ENCODE assay signal across 9 mouse cellular contexts in genomic region chr13:98813167-98813566, GRCm38 (mm10). TPM values are rescaled to one million over a fixed set of nuclear protein-coding genes. Genes with fewer than 3 reads are reported as not detected.
DNase-seq lines count a peak whose midpoint lies in the region; ATAC-seq and TF ChIP-seq lines count a peak whose summit lies in the region.
"Had no signal": no experiment of that assay in that cellular context is flagged by ENCODE, and none has a peak within 500 bp of the region (broad histone marks: within the 10 kb centered on the region; RNA-seq: fewer than 3 reads in every experiment).

No protein-coding gene starts in this region.

- no peak overlapping the region for H3K9ac ChIP-seq in liver, adult 2 months (ENCODE audit: low read depth, low read length)
- no peak overlapping the region for H3K9ac ChIP-seq in forebrain, embryonic 13.5 days
- 0 out of 2 replicates have a peak overlapping the region, but pooled peaks have one; percentile 21 for H3K9ac ChIP-seq in limb, embryonic 13.5 days
- H3K9ac ChIP-seq in neural tube, embryonic 13.5 days = 0 out of 2 replicates have a peak overlapping the region, but pooled peaks have one; percentile 2

- no peak overlapping the region for H3K27ac ChIP-seq in liver, adult 2 months (replicated peaks; ENCODE audit: insufficient read depth, low read depth, low read length)
- no peak overlapping the region for H3K27ac ChIP-seq in forebrain, embryonic 13.5 days
- H3K27ac ChIP-seq in limb, embryonic 13.5 days = no peak overlapping the region
- no peak overlapping the region for H3K27ac ChIP-seq in neural tube, embryonic 13.5 days (replicated peaks)

- H3K27me3 ChIP-seq in liver, adult 2 months (ENCODE audit: control insufficient read depth, insufficient read depth, low read length) = no peaks in the 10 kb centered on the region
- H3K27me3 ChIP-seq in forebrain, embryonic 13.5 days = no peaks in the 10 kb centered on the region
- no peaks in the 10 kb centered on the region for H3K27me3 ChIP-seq in limb, embryonic 13.5 days
- no peaks in the 10 kb centered on the region for H3K27me3 ChIP-seq in neural tube, embryonic 13.5 days

- no peak for DNase-seq in liver, adult 2 months (ENCODE audit: extremely low read depth, low read depth, low spot score)
- DNase-seq in liver = no peak
- no peak for DNase-seq in thymus, postnatal 14 days
- DNase-seq in cerebellum, adult 9-10 months = no peak
- DNase-seq in right cerebral cortex, adult 2 months (ENCODE audit: low spot score in 2 of 2) = no peak
- DNase-seq: cerebellum, postnatal 25 days had no signal

- no peaks in the 10 kb centered on the region for H3K9me3 ChIP-seq in forebrain, embryonic 13.5 days (replicated peaks)
- no peaks in the 10 kb centered on the region for H3K9me3 ChIP-seq in limb, embryonic 13.5 days
- no peaks in the 10 kb centered on the region for H3K9me3 ChIP-seq in neural tube, embryonic 13.5 days

- peaks cover 7% of the 10 kb centered on the region for H3K4me1 ChIP-seq in liver, adult 2 months (ENCODE audit: control insufficient read depth, insufficient read depth, low read length)
- H3K4me1 ChIP-seq in forebrain, embryonic 13.5 days = peaks cover 17% of the 10 kb centered on the region
- H3K4me1 ChIP-seq in limb, embryonic 13.5 days = peaks cover 25% of the 10 kb centered on the region
- peaks cover 23% of the 10 kb centered on the region for H3K4me1 ChIP-seq in neural tube, embryonic 13.5 days (replicated peaks)

- H3K4me2 ChIP-seq in forebrain, embryonic 13.5 days = peak overlapping the region; percentile 66
- peak overlapping the region; percentile 64 for H3K4me2 ChIP-seq in limb, embryonic 13.5 days (replicated peaks)
- peak overlapping the region; percentile 69 for H3K4me2 ChIP-seq in neural tube, embryonic 13.5 days

- 29% methylated on average over 2 of the region's 2 CpGs for WGBS in liver, adult 2 months
- 83% methylated on average over 2 of the region's 2 CpGs for WGBS in forebrain, embryonic 13.5 days
- WGBS in limb, embryonic 13.5 days = 83% methylated on average over 2 of the region's 2 CpGs
- 71% methylated on average over 2 of the region's 2 CpGs for WGBS in neural tube, embryonic 13.5 days

- ATAC-seq in forebrain, embryonic 13.5 days = no peak
- no peak for ATAC-seq in limb, embryonic 13.5 days (ENCODE audit: low FRiP score, low read depth)
- no peak for ATAC-seq in neural tube, embryonic 13.5 days (ENCODE audit: low read depth)

- no peak for TF ChIP-seq POLR2A in liver, adult 2 months (IDR thresholded peaks at IDR 0.05; ENCODE audit: extremely low read depth, insufficient read depth, low read length)

- H3K36me3 ChIP-seq in liver, adult 2 months (ENCODE audit: control insufficient read depth, insufficient read depth, low read length) = no peaks in the 10 kb centered on the region
- H3K36me3 ChIP-seq in forebrain, embryonic 13.5 days (ENCODE audit: poor library complexity, severe bottlenecking) = no peaks in the 10 kb centered on the region
- no peaks in the 10 kb centered on the region for H3K36me3 ChIP-seq in limb, embryonic 13.5 days
- no peaks in the 10 kb centered on the region for H3K36me3 ChIP-seq in neural tube, embryonic 13.5 days

- H3K4me3 ChIP-seq in liver, adult 2 months (ENCODE audit: insufficient read depth, low read depth, low read length) = peak overlapping the region; percentile 22; the same call in 1 of the 2 replicates
- no peak overlapping the region for H3K4me3 ChIP-seq in forebrain, embryonic 13.5 days
- H3K4me3 ChIP-seq in limb, embryonic 13.5 days = peak overlapping the region; percentile 91
- H3K4me3 ChIP-seq in neural tube, embryonic 13.5 days = peak overlapping the region; percentile 93; the same call in 1 of the 2 replicates

- no peak for TF ChIP-seq CTCF in liver, adult 2 months (IDR thresholded peaks at IDR 0.05; ENCODE audit: low read depth, low read length)

- H3K79me2 ChIP-seq in liver, adult 2 months (ENCODE audit: control insufficient read depth, insufficient read depth, low read length) = peaks cover 10% of the 10 kb centered on the region; the same call in 1 of the 2 replicates

RNA-seq across cellular contexts. Expression of gene Fcho2, which starts 2.1 kb away (rescaled TPM):
- total RNA-seq in liver, adult 2 months (2014; rRNA removed) = 21.6 and 23.2 TPM in 2 replicates
- polyA plus RNA-seq in liver, adult 2 months (2012; rRNA removed) = 4.1 and 5.8 TPM in 2 replicates
- polyA plus RNA-seq in forebrain, embryonic 13.5 days (2015; fragmentation: Nextera tagmentation; extraction: Ambion mirVana) = 28.8 and 33.4 TPM in 2 replicates
- polyA plus RNA-seq in limb, embryonic 13.5 days (2015; fragmentation: Nextera tagmentation; extraction: Ambion mirVana) = 41.0 and 42.4 TPM in 2 replicates
- polyA plus RNA-seq in neural tube, embryonic 13.5 days (2015; fragmentation: Nextera tagmentation; extraction: Ambion mirVana) = 27.9 and 32.5 TPM in 2 replicates

Comparison
In these comparisons a context has a peak if more than half of its experiments do, and no peak if none do; other contexts are left out.
1. H3K9ac ChIP-seq: peak in limb, embryonic 13.5 days (single experiment) and neural tube, embryonic 13.5 days (single experiment); none in liver, adult 2 months (single experiment) and forebrain, embryonic 13.5 days (single experiment).
2. Peak in every context shown above with its lines, with median percentiles within 50 percentile points of each other: H3K4me2 ChIP-seq.